Mouse (Mus musculus) common myeloid progenitor, adult 5-6 weeks (primary cell): ENCODE data around the gene Tuba1b. TPM values are rescaled to one million over a fixed set of nuclear protein-coding genes. Genes with fewer than 3 reads are reported as not detected.

Experiments
- ATAC-seq: replicated peaks from 2 replicates; pipeline ENCODE4 v1.8.0; 2016; ENCODE audit warnings: low read depth, mild to moderate bottlenecking, moderate TSS enrichment, inconsistent platforms; ENCODE audit not compliant: poor library complexity, severe bottlenecking
- total RNA-seq: library from RNA; stranded (forward); fragments of 200-1000, 187-1606 nt; gene quantifications from 2 replicates; pipeline ENCODE4 v1.2.3, GENCODE M21; 2017

The Tuba1b gene
- total RNA-seq, 1 experiment from 2014 or later, result 776 TPM

GRCm38 (mm10) chr15:98893940-98894745, 40.2 kb downstream of the Tuba1b start, which contains the start of gene Rhebl1:
Gene Rhebl1, minus strand, starts transcription at chr15:98894540.
- 0 out of 2 replicates have a peak, but pooled peaks have one; percentile 17 for ATAC-seq

DNA sequence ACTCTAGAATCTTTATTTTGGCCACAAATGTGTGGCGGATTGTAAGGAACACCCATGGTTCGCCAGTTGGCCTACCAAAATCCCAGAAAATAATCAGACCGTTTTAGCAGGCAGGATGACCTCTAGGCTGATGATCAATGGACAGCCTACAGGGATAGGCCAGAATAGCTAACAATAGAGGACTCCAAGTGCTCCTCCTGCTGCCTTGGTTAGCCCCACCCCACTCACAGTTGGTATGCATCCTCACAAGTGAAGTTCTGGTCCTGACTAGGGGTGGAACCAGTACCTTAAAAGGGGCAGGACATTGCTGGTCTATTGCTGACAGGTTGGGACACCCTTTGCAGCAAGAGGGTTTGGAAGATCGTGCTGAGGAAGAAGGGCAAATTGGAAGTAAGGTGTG, 41.3 kb downstream of the Tuba1b start:
- no peak for ATAC-seq

GRCm38 (mm10) chr15:98891907-98892606, 42.3 kb downstream of the Tuba1b start:
- ATAC-seq, result peak; percentile 89

DNA sequence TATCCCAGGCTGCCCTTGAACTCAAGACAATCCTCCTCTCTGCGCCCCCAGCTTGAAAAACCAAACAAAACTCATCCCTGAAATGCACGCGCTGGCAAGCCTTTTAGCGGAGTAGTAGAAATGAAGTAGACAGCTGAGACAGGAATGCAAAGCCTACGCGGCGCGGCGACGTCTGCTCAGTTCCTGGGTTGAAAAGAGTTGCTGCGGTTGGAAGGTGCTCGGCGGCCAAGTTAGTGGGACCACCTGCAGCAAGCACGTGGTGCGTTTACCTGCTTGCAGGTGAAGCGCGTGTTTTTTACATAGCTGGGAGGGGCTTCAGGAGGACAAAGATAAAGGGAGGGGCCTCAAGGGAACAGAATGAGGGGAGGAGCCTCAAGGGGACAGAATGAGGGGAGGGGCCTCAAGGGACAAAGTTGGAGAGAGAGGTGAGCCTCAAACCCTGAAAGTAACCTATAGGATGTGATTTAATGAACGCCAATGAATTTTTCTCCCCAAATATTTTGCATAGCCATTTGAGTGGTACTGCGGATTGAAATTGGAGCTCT, 43.1 kb downstream of the Tuba1b start:
- ATAC-seq, result no peak

DNA sequence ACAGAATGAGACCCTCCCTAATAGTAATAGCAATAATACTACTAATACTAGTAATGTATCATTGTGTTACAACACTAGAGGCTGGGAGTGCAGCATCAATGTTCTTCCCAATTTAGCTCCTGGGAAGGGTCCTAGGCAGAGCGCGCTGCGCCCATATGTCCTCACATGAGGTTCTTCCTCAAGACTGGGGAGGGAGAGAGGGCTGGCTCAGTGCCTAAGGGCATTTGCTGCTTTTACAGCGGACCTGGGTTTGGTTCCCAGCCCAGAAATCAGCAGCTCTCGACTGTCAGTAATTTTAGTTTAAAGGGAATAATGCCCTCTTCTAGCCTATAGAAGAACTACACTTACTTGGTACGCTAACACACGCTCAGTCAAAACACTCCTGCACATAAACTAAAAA, 46.8 kb downstream of the Tuba1b start:
- no peak for ATAC-seq

GRCm38 (mm10) chr15:98886667-98887387, 47.5 kb downstream of the Tuba1b start:
- no peak for ATAC-seq

- no peak for ATAC-seq
Observed at GRCm38 (mm10) chr15:98884106-98884505, 50.3 kb downstream of the Tuba1b start.

GRCm38 (mm10) chr15:98883661-98884060, 50.7 kb downstream of the Tuba1b start:
- ATAC-seq, result no peak

DNA sequence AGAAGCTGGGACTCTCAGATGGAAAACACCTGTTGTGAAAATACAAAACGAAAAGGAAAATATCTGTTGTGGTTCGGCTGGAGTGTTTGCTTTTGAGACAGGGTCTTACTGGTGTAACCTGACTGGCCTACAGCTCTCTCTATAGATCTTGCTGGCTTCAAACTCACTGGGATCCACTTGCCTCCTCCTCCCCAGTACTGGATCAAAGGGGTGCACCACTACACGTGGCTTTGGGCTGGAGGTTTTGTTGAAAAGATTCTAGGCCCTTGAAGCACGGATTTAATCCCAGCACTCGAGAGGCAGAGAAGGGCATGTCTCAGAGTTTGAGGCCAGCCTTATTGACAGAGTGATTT, 52.7 kb downstream of the Tuba1b start:
- peak; percentile 12 for ATAC-seq

Other genes starting within 250 kb of the Tuba1b start
- gene Ccdc65, start 226.4 kb downstream of the Tuba1b start, total RNA-seq, result not detected in 2 replicates
- 16.9 and 21.6 TPM in 2 replicates for gene Fkbp11, start 206.4 kb downstream of the Tuba1b start, total RNA-seq
- 27.0 and 32.8 TPM in 2 replicates for gene Arf3, start 171.4 kb downstream of the Tuba1b start, total RNA-seq
- 0.64 TPM in 1 of 2 replicates, not detected in the other for gene Wnt10b, start 156.4 kb downstream of the Tuba1b start, total RNA-seq
- gene Wnt1, start 144.7 kb downstream of the Tuba1b start, total RNA-seq, result not detected in 2 replicates
- gene Ddn, start 125.1 kb downstream of the Tuba1b start, total RNA-seq, result 0.23 TPM in 1 of 2 replicates, not detected in the other
- gene Prkag1, start 103.0 kb downstream of the Tuba1b start, total RNA-seq, result 65.2 and 77.8 TPM in 2 replicates
- 27.3 and 52.2 TPM in 2 replicates for gene Kmt2d, start 63.4 kb downstream of the Tuba1b start, total RNA-seq
- gene Rhebl1, start 40.0 kb downstream of the Tuba1b start, total RNA-seq, result 3.0 and 12.0 TPM in 2 replicates
- not detected in 2 replicates for gene Dhh, start 36.0 kb downstream of the Tuba1b start, total RNA-seq
- gene Lmbr1l, start 16.3 kb downstream of the Tuba1b start, total RNA-seq, result 0.97 and 9.0 TPM in 2 replicates
- gene Gm49450, start 19.0 kb upstream of the Tuba1b start, total RNA-seq, result 1.9 and 18.7 TPM in 2 replicates
- gene Tuba1a, start 19.1 kb upstream of the Tuba1b start, total RNA-seq, result 25.4 and 32.0 TPM in 2 replicates
- gene Tuba1c, start 95.3 kb upstream of the Tuba1b start, total RNA-seq, result 41.0 and 61.3 TPM in 2 replicates
- gene Prph, start 120.6 kb upstream of the Tuba1b start, total RNA-seq, result not detected in 2 replicates
- 12.6 and 18.6 TPM in 2 replicates for gene Troap, start 140.0 kb upstream of the Tuba1b start, total RNA-seq
- not detected in 2 replicates for gene C1ql4, start 153.3 kb upstream of the Tuba1b start, total RNA-seq
- gene Dnajc22, start 158.6 kb upstream of the Tuba1b start, total RNA-seq, result not detected in 2 replicates
- 0.46 and 1.7 TPM in 2 replicates for gene Spats2, start 191.4 kb upstream of the Tuba1b start, total RNA-seq